Mouse (Mus musculus) left cerebral cortex, adult 8-10 months (tissue): Measurements from ENCODE around the gene Hmgcs1. TPM values are rescaled to one million over a fixed set of nuclear protein-coding genes. Genes with fewer than 3 reads are reported as not detected.

Experiments
- DNase-seq, 2 experiments: peaks; one replicate each; pipeline ENCODE4 v3.0.0; 2022; ENCODE audit warnings: low spot score in 2 of 2
- total RNA-seq, 4 experiments: library from RNA; stranded (reverse); gene quantifications; 2 replicates each; pipeline ENCODE4 v1.2.4; 2022

The Hmgcs1 gene
- total RNA-seq, 4 experiments from 2014 or later, result 247 to 305 (median 289) TPM

DNA sequence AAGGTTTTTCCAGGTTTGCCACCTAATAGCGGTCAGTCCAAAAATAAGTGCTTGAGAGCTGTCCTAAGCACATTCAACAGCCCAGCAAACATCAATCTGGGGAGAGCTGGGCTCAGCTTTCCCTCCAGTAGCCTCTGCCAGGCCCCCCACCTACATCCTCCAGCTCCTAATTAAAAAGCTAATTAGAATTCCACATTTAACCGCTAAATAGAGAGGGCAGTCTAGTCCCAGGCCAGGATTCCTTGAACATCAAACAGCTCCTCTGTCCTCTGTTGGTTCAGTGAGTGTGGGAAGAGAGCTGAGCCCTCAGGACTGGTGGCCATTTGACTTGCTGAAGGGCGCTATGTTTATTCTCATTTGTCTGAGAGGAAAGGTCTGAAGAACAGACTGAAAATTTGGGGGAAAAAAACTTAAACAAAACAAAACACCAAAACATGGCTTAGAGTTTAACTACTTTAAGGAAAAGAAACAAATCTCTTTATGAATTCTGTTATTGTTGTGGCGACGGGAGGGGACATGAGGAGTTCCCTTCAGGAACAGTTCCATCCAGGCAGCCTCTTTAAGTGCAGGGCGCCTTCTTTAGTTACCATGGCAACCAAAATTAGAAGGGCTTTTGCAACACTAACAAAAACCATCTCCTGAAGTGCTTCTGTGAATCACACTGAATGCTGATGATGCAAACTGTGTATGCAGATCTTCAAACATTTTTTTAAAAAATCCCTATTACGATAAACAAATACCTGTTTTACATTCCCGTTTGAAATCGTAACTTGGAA is 63.9 kb downstream of the Hmgcs1 start:
- DNase-seq, result peak in 1 of 2 experiments; percentile 49

DNA sequence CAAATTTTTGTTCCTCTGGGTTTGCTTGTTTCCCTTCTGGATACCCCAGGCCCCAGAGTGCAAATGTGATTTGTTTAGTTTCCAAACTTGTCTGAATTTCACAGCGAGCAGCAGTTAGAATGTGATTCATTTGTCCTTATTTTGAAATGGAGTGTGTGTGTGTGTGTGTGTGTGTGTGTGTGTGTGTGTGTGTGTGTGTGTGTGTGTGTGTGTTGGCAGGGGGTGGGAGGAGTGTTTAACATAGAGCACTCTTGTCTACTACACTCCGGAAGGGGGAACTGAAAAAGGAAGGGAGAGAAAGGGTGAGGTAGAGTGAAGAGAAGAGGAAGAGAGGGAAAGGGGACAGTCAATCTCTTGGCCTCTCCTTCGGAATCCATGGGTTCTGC is 64.4 kb downstream of the Hmgcs1 start:
- peak in 1 of 2 experiments; percentile 9 for DNase-seq

- DNase-seq, result peak; percentile 27 to 38
These were observed 65.0 kb downstream of the Hmgcs1 start for GRCm38 (mm10) chr13:119755141-119755547.

- peak; percentile 72 to 86 for DNase-seq
These were observed 65.7 kb downstream of the Hmgcs1 start, which contains the start of gene Nim1k for GRCm38 (mm10) chr13:119755681-119756471. Gene Nim1k, minus strand, starts transcription at chr13:119755882.

DNA sequence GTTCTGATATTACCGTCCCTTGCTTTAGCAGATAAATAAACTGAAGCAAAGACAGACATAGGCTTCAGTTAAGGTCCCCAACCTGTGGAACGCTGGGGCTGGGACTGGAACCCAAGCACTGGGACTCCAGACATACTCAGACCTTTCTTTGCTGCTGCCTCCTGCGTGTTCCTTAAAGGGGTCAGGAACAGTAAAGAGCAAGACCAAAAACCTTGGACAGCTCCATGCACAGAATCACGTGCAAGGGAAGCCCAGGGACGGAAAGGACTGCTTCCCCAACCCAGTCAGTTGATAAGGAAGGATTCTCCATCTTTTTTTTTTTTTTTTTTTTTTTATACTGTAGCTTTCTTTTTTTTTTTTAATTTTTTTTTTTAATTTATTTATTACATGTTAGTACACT is 66.7 kb downstream of the Hmgcs1 start:
- DNase-seq, result no peak

Other genes starting within 250 kb of the Hmgcs1 start
- 10 to 100 TPM; 23.1 to 28.8 (median 24.7) TPM for gene 4833420G17Rik, start 227.6 kb upstream of the Hmgcs1 start, total RNA-seq
- gene Tmem267, start 202.3 kb upstream of the Hmgcs1 start, total RNA-seq, result 10 to 100 TPM; 18.8 to 24.9 (median 22.3) TPM
- gene 3110070M22Rik, start 202.0 kb upstream of the Hmgcs1 start, total RNA-seq, result 1 to 10 TPM; 1.7 to 4.3 (median 3.2) TPM
- 1 to 10 TPM; 1.1 to 1.7 (median 1.3) TPM for gene Ccl28, start 66.6 kb upstream of the Hmgcs1 start, total RNA-seq
- gene Nim1k, start 65.5 kb downstream of the Hmgcs1 start, total RNA-seq, result 10 to 100 TPM; 13.8 to 19.8 (median 14.5) TPM
- 10 to 100 TPM; 42.4 to 45.3 (median 44.6) TPM for gene Zfp131, start 100.5 kb downstream of the Hmgcs1 start, total RNA-seq
- gene AF067063, start 139.8 kb downstream of the Hmgcs1 start, total RNA-seq, result not detected
- under 1 TPM in 1 of 4 experiments, not detected in 3; 0.93 TPM for gene D13Ertd608e, start 145.6 kb downstream of the Hmgcs1 start, total RNA-seq
- gene Tcstv1, start 204.4 kb downstream of the Hmgcs1 start, total RNA-seq, result not detected
- not detected for gene Gm21761, start 238.9 kb downstream of the Hmgcs1 start, total RNA-seq